Mouse (Mus musculus) layer of hippocampus, postnatal 10 days (tissue): Measurements from ENCODE around the gene Clcnkb. TPM values are rescaled to one million over a fixed set of nuclear protein-coding genes. Genes with fewer than 3 reads are reported as not detected.

ENCODE experiments used
- DNase-seq, 2 experiments: peaks; one replicate each; pipeline ENCODE4 v3.0.0; 2021; ENCODE audit warnings: low spot score in 2 of 2
- long read RNA-seq: library from polyadenylated mRNA; stranded (forward); transcript quantifications from one replicate; pipeline ENCODE4 v2.0.0, GENCODE M21; 2023
- total RNA-seq, 2 experiments: library from RNA; stranded (reverse); gene quantifications; 2 replicates each; pipeline ENCODE4 v1.2.3; 2021

The Clcnkb gene
- not detected for total RNA-seq
- long read RNA-seq: 0 reads

- no peak for DNase-seq
Observed at GRCm38 (mm10) chr4:141415924-141416323, at the start of gene Clcnkb. Clcnkb (minus strand) TSS chr4:141416014.

- DNase-seq: no peak
Observed at GRCm38 (mm10) chr4:141464722-141465121, 48.9 kb upstream of the Clcnkb start.

- no peak for DNase-seq
Observed at GRCm38 (mm10) chr4:141463472-141463871, 47.7 kb upstream of the Clcnkb start.

- peak in 1 of 2 experiments; percentile 27 for DNase-seq
Observed at GRCm38 (mm10) chr4:141461576-141461975, 45.8 kb upstream of the Clcnkb start.

GRCm38 (mm10) chr4:141461088-141461487 is 45.3 kb upstream of the Clcnkb start:
- DNase-seq: peak in 1 of 2 experiments; percentile 14

- no peak for DNase-seq
Observed at GRCm38 (mm10) chr4:141460481-141460880, 44.7 kb upstream of the Clcnkb start.

GRCm38 (mm10) chr4:141459766-141460165 is 44.0 kb upstream of the Clcnkb start:
- no peak for DNase-seq

GRCm38 (mm10) chr4:141458888-141459287 is 43.1 kb upstream of the Clcnkb start:
- DNase-seq: no peak

GRCm38 (mm10) chr4:141458236-141458635 is 42.4 kb upstream of the Clcnkb start:
- no peak for DNase-seq

GRCm38 (mm10) chr4:141456193-141456938 is 40.6 kb upstream of the Clcnkb start:
- no peak for DNase-seq

GRCm38 (mm10) chr4:141455526-141455925 is 39.7 kb upstream of the Clcnkb start:
- no peak for DNase-seq

- no peak for DNase-seq
Observed at GRCm38 (mm10) chr4:141454581-141455350, 39.0 kb upstream of the Clcnkb start.

- DNase-seq: no peak
Observed at GRCm38 (mm10) chr4:141451916-141452450, 36.2 kb upstream of the Clcnkb start.

- no peak for DNase-seq
Observed at GRCm38 (mm10) chr4:141451251-141451650, 35.4 kb upstream of the Clcnkb start.

- no peak for DNase-seq
Observed at GRCm38 (mm10) chr4:141446211-141446610, 30.4 kb upstream of the Clcnkb start.

GRCm38 (mm10) chr4:141445328-141445720 is 29.5 kb upstream of the Clcnkb start:
- no peak for DNase-seq

- DNase-seq: peak; percentile 90 to 92
Observed at GRCm38 (mm10) chr4:141444451-141445327, 28.9 kb upstream of the Clcnkb start, which contains the start of gene Zbtb17. Zbtb17 (plus strand) TSS chr4:141444654.

GRCm38 (mm10) chr4:141443641-141444429 is 28.0 kb upstream of the Clcnkb start:
- no peak for DNase-seq

GRCm38 (mm10) chr4:141440877-141441276 is 25.1 kb upstream of the Clcnkb start:
- no peak for DNase-seq
